Mouse (Mus musculus) brain, adult 2 months (tissue): ENCODE data around the gene Sgpl1.

Source experiments
- DNase-seq: peaks from one replicate; pipeline ENCODE4 v3.0.0; 2011; ENCODE audit warnings: low read depth, low spot score

Gene Sgpl1

GRCm38 (mm10) chr10:61147157-61148040 lies at the start of gene Sgpl1:
Sgpl1 (minus strand) TSS chr10:61147703.
- DNase-seq = peak; percentile 95

- no peak for DNase-seq
These were observed 48.3 kb upstream of the Sgpl1 start for GRCm38 (mm10) chr10:61195718-61196291.

GRCm38 (mm10) chr10:61195216-61195615 lies 47.7 kb upstream of the Sgpl1 start:
- DNase-seq = no peak

GRCm38 (mm10) chr10:61194611-61195010 lies 47.1 kb upstream of the Sgpl1 start:
- no peak for DNase-seq

- DNase-seq = no peak
These were observed 40.5 kb upstream of the Sgpl1 start for GRCm38 (mm10) chr10:61188010-61188409.

- no peak for DNase-seq
These were observed 39.5 kb upstream of the Sgpl1 start for GRCm38 (mm10) chr10:61187001-61187400.

- DNase-seq = no peak
These were observed 32.4 kb upstream of the Sgpl1 start for GRCm38 (mm10) chr10:61179927-61180326.

- DNase-seq = no peak
These were observed 31.2 kb upstream of the Sgpl1 start for GRCm38 (mm10) chr10:61178687-61179086.

GRCm38 (mm10) chr10:61177751-61178150 lies 30.2 kb upstream of the Sgpl1 start:
- peak; percentile 62 for DNase-seq

- peak; percentile 16 for DNase-seq
These were observed 28.8 kb upstream of the Sgpl1 start for GRCm38 (mm10) chr10:61176221-61176790.

GRCm38 (mm10) chr10:61175442-61176204 lies 28.1 kb upstream of the Sgpl1 start:
- peak; percentile 96 for DNase-seq

GRCm38 (mm10) chr10:61174711-61175441 lies 27.4 kb upstream of the Sgpl1 start:
- no peak for DNase-seq

GRCm38 (mm10) chr10:61172496-61172895 lies 25.0 kb upstream of the Sgpl1 start:
- DNase-seq = peak; percentile 26

- DNase-seq = no peak
These were observed 24.2 kb upstream of the Sgpl1 start, which contains the start of gene Tbata for GRCm38 (mm10) chr10:61171654-61172053. Tbata (plus strand) TSS chr10:61171954.

- DNase-seq = no peak
These were observed 20.9 kb upstream of the Sgpl1 start for GRCm38 (mm10) chr10:61168393-61168792.

- peak; percentile 13 for DNase-seq
These were observed 20.0 kb upstream of the Sgpl1 start for GRCm38 (mm10) chr10:61167333-61168096.

- no peak for DNase-seq
These were observed 14.9 kb upstream of the Sgpl1 start for GRCm38 (mm10) chr10:61162366-61162765.

- peak; percentile 45 for DNase-seq
These were observed 13.2 kb upstream of the Sgpl1 start for GRCm38 (mm10) chr10:61160671-61161070.

GRCm38 (mm10) chr10:61160089-61160488 lies 12.6 kb upstream of the Sgpl1 start:
- DNase-seq = no peak

- no peak for DNase-seq
These were observed 11.1 kb upstream of the Sgpl1 start for GRCm38 (mm10) chr10:61158594-61158993.
